Mouse (Mus musculus): ENCODE data around the gene Slc25a3.

- TF ChIP-seq GATA1 (IDR thresholded peaks at IDR 0.05; ENCODE audit: borderline replicate concordance, low read length) (no peak), FLI1 (IDR thresholded peaks at IDR 0.05; ENCODE audit: low read length) (no peak)
Observed at GRCm38 (mm10) chr10:91153894-91154503, 30.1 kb upstream of the Slc25a3 start.

Data from megakaryocyte, embryonic 14.5 days (primary cell).